ENCODE assay signal across 6 mouse cellular contexts in genomic region chr12:47155916-47156315, GRCm38 (mm10).
DNase-seq lines count a peak whose midpoint lies in the region; ATAC-seq and TF ChIP-seq lines count a peak whose summit lies in the region.
"Not testable (repeated sequence)": the region's sequence is repeated elsewhere in the genome, so short reads cannot be mapped to it uniquely, and the experiment has no call there.

No protein-coding gene starts in this region.

- TF ChIP-seq EP300 in ES-Bruce4 (IDR thresholded peaks at IDR 0.05; ENCODE audit: insufficient read depth, low read depth, low read length): 0 out of 2 replicates have a peak, but pooled peaks have one; percentile 18

- in situ Hi-C loops in ES-E14 (cut with MboI; ENCODE audit: low sequenced_read_pairs in 2 of 2, unreplicated experiment in 2 of 2): not testable (repeated sequence)

- not testable (repeated sequence) for H3K9me3 ChIP-seq in ES-Bruce4 (replicated peaks; ENCODE audit: control insufficient read depth, insufficient read depth, low read length, poor library complexity, severe bottlenecking); ES-E14 (ENCODE audit: control insufficient read depth, insufficient read depth, low read depth, low read length); midbrain, embryonic 11.5 days (ENCODE audit: control insufficient read depth, low read length)

- H3K4me2 ChIP-seq in midbrain, embryonic 11.5 days: not testable (repeated sequence)

- H3K4me3 ChIP-seq in ES-Bruce4 (ENCODE audit: low read depth, low read length); ES-E14 (ENCODE audit: insufficient read depth in 1 of 2, low read depth in 1 of 2, low read length in 2 of 2, poor library complexity in 1 of 2, severe bottlenecking in 1 of 2); midbrain, embryonic 11.5 days (ENCODE audit: low read depth, low read length): not testable (repeated sequence)

- H3K9ac ChIP-seq in ES-Bruce4 (ENCODE audit: low read depth, poor library complexity, severe bottlenecking); ES-E14 (ENCODE audit: insufficient read depth, low read depth, low read length, poor library complexity, severe bottlenecking); midbrain, embryonic 11.5 days (ENCODE audit: low read length): not testable (repeated sequence)

- H3K36me3 ChIP-seq in ES-Bruce4 (ENCODE audit: control insufficient read depth, insufficient read depth, low read length, poor library complexity, severe bottlenecking); ES-E14 (ENCODE audit: control insufficient read depth, insufficient read depth, low read length, poor library complexity, severe bottlenecking); midbrain, embryonic 11.5 days (ENCODE audit: control insufficient read depth, insufficient read depth, low read length): not testable (repeated sequence)

- DNase-seq in ES-CJ7 (ENCODE audit: low read depth, low spot score) (peak; percentile 55), ES-E14 (ENCODE audit: low read depth, low spot score) (peak; percentile 13), R1 (ENCODE audit: low read depth, low spot score) (peak; percentile 54), ZHBTc4 (ENCODE audit: low read depth, low spot score) (peak; percentile 18)
- peak; percentile 78 for DNase-seq in midbrain, embryonic 11.5 days (ENCODE audit: low spot score, missing footprints)

- not testable (repeated sequence) for ATAC-seq in midbrain, embryonic 11.5 days (ENCODE audit: low FRiP score)

- H3K4me1 ChIP-seq in ES-Bruce4 (ENCODE audit: control insufficient read depth, insufficient read depth, low read length); ES-E14 (ENCODE audit: control insufficient read depth in 2 of 2, insufficient read depth in 2 of 2, low read length in 2 of 2, poor library complexity in 1 of 2); midbrain, embryonic 11.5 days (ENCODE audit: control insufficient read depth, insufficient read depth, low read length): not testable (repeated sequence)

- not testable (repeated sequence) for H3K27ac ChIP-seq in ES-Bruce4 (ENCODE audit: insufficient read depth, low read length); ES-E14 (ENCODE audit: insufficient read depth, low read depth, low read length, poor library complexity, severe bottlenecking); midbrain, embryonic 11.5 days (ENCODE audit: low read depth, low read length)

- not testable (repeated sequence) for TF ChIP-seq CTCF in ES-Bruce4 (IDR thresholded peaks at IDR 0.05; ENCODE audit: low read depth, low read length)

- TF ChIP-seq POLR2A in ES-Bruce4 (IDR thresholded peaks at IDR 0.05; ENCODE audit: insufficient read depth, low read length): not testable (repeated sequence)

- WGBS in midbrain, embryonic 11.5 days: 13% methylated on average over 3 of the region's 3 CpGs

- not testable (repeated sequence) for H3K27me3 ChIP-seq in ES-Bruce4 (ENCODE audit: control insufficient read depth, insufficient read depth, low read length, poor library complexity, severe bottlenecking); midbrain, embryonic 11.5 days (ENCODE audit: control insufficient read depth, insufficient read depth, low read length)

Comparison
In these comparisons a context has a peak if more than half of its experiments do, and no peak if none do; other contexts are left out.
1. DNase-seq: peak in every context shown above with its lines; median percentile 78 in midbrain, embryonic 11.5 days; 55 in ES-CJ7; 54 in R1; 18 in ZHBTc4; 13 in ES-E14.